Mouse (Mus musculus) urinary bladder, postnatal 10 days (tissue): ENCODE data around the gene Tnr.
"Not testable (repeated sequence)": the region's sequence is repeated elsewhere in the genome, so short reads cannot be mapped to it uniquely, and the experiment has no call there.

Source experiments
- DNase-seq: peaks from one replicate; pipeline ENCODE4 v3.0.0; 2022; ENCODE audit warnings: low spot score

Tnr gene

GRCm38 (mm10) chr1:159953526-159953925 lies 430.0 kb downstream of the Tnr start:
- DNase-seq, result no peak

- no peak for DNase-seq
Measured at GRCm38 (mm10) chr1:159963351-159963750, 439.8 kb downstream of the Tnr start.

- not testable (repeated sequence) for DNase-seq
Measured at GRCm38 (mm10) chr1:159966286-159966685, 442.7 kb downstream of the Tnr start.

- no peak for DNase-seq
Measured at GRCm38 (mm10) chr1:159968395-159968794, 444.8 kb downstream of the Tnr start.

GRCm38 (mm10) chr1:159977786-159978185 lies 454.2 kb downstream of the Tnr start:
- DNase-seq, result no peak

- no peak for DNase-seq
Measured at GRCm38 (mm10) chr1:159979096-159979495, 455.5 kb downstream of the Tnr start.

GRCm38 (mm10) chr1:159980355-159980754 lies 456.8 kb downstream of the Tnr start:
- DNase-seq, result no peak
